Mouse (Mus musculus): ENCODE data around the gene Krt1. TPM values are rescaled to one million over a fixed set of nuclear protein-coding genes. Genes with fewer than 3 reads are reported as not detected.

Krt1 gene
- total and polyA plus RNA-seq, 2 experiments from 2014 or later = 9.2 to 20.9 TPM

DNA sequence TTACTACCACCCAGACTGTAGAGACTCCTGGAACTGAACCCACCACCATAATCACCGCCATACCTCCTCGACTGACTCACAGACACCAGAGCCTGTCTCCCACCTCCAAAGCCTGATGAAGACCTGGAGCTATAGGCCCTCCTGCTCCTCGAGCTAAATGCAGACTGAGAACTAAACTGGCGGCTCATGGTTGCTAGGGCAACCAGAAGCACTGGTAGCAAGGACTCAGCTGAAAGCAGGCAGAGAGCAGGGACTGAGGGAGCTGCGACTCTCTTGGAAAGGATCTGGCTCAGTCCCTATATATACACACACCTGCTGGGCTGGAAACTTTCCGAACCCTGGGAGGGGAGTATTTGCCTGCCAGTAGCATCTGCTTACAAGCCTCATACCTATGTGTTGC is 18.8 kb upstream of the Krt1 start, which contains the start of gene Krt77:
Gene Krt77, minus strand, starts transcription at position 275 of the 400 bp plus-strand sequence.
- no peak within 1 kb of the TSS for H3K4me3 ChIP-seq (ENCODE audit: low read depth, low read length)
- H3K27me3 ChIP-seq (ENCODE audit: insufficient read depth, low read length) = no peaks in the 10 kb centered on the region; the same call in 1 of the 2 replicates
- ATAC-seq (peak; percentile 94), DNase-seq (peak; percentile 80)
- peaks cover 9% of the 10 kb centered on the region; the same call in 1 of the 2 replicates for H3K4me1 ChIP-seq (ENCODE audit: insufficient read depth)
- no peaks in the 10 kb centered on the region for H3K36me3 ChIP-seq (ENCODE audit: insufficient read depth)
- no peak within 1 kb of the TSS for H3K9ac ChIP-seq
- H3K27ac ChIP-seq (ENCODE audit: low read depth, low read length) = peak within 1 kb of the TSS; percentile 62
- TF ChIP-seq CTCF (IDR thresholded peaks at IDR 0.05; ENCODE audit: low read depth) = no peak
- WGBS = 21% methylated on average over 6 of the region's 6 CpGs
- H3K9me3 ChIP-seq (ENCODE audit: low read length) = no peaks in the 10 kb centered on the region
- no peak within 1 kb of the TSS for H3K4me2 ChIP-seq (ENCODE audit: low read depth)

DNA sequence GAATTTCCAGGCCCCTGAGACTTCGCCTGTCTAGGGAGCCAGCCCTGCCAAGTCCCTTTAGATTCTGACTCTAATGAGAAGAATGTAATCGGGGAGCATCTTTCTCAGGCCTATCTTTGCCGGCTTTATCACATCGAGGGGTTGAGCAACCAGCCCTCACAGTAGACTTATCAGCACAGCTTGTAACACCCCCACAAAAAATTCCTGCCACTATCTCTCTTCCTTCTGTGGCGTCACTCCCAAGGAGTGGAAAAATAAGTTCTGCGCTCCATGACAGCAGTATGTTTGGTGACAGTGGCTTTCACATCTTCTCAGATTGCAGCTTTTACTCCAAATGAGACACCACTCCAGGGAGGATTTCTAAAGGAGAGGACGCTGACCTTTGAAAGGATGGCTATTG is 16.2 kb upstream of the Krt1 start:
- peak; percentile 42; the same call in 1 of the 2 replicates for ATAC-seq

DNA sequence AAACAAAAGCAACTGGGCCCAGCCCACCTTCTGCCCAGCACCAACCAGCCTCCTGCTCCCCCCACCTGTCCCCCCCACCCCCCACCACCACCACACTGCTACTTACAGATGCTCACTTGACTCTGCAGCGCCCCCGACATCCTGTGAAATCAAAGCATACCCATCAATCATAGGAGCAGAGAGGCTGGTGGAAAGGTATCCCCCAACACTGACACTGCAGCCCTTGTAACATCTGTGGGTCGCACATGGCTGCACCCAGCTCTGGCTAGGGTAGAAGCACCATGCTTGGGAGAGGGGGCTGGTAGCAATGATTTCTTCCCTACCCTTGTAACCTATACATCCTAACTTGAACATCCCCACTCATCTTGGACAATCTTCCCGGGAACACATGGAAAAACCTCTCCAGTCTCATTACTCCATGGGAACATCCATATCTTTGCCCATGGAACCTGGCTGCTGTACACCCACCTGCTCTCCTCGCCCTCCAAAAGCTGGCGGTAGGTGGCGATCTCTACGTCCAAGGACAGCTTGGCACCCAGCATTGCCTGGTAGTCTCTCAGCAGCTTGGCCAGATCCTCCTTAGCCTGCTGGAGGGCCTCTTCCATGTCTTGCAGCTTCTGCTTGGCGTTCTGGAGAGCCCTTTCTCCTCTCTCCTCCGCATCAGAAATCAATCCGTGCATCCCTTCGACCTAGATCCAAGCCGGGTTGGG is 10.0 kb upstream of the Krt1 start:
- TF ChIP-seq CTCF (IDR thresholded peaks at IDR 0.05; ENCODE audit: low read depth) = peak; percentile 15; the same call in 1 of the 2 replicates
- H3K9ac ChIP-seq = no peak overlapping the region
- peaks cover 23% of the 10 kb centered on the region for H3K27me3 ChIP-seq (ENCODE audit: insufficient read depth, low read length)
- H3K4me2 ChIP-seq (ENCODE audit: low read depth) = peak overlapping the region; percentile 75
- H3K4me1 ChIP-seq (ENCODE audit: insufficient read depth) = 0 out of 2 replicates have a peak, but pooled peaks cover 3% of the 10 kb centered on the region
- H3K27ac ChIP-seq (ENCODE audit: low read depth, low read length) = no peak overlapping the region
- no peaks in the 10 kb centered on the region for H3K9me3 ChIP-seq (ENCODE audit: low read length)
- no peak overlapping the region for H3K4me3 ChIP-seq (ENCODE audit: low read depth, low read length)
- H3K36me3 ChIP-seq (ENCODE audit: insufficient read depth) = no peaks in the 10 kb centered on the region
- DNase-seq (no peak), ATAC-seq (0 out of 2 replicates have a peak, but pooled peaks have one; percentile 27)
- WGBS = 60% methylated on average over 13 of the region's 13 CpGs

More for the DNA sequence above, 16.2 kb upstream of the Krt1 start:
- Histone ChIP-seq H3K36me3 (ENCODE audit: insufficient read depth) (no peaks in the 10 kb centered on the region), H3K27ac (ENCODE audit: low read depth, low read length) (no peak overlapping the region), H3K4me1 (ENCODE audit: insufficient read depth) (peaks cover 9% of the 10 kb centered on the region; the same call in 1 of the 2 replicates), H3K27me3 (ENCODE audit: insufficient read depth, low read length) (peaks cover 5% of the 10 kb centered on the region; the same call in 1 of the 2 replicates), H3K4me2 (ENCODE audit: low read depth) (no peak overlapping the region), H3K4me3 (ENCODE audit: low read depth, low read length) (no peak overlapping the region), H3K9ac (no peak overlapping the region), H3K9me3 (ENCODE audit: low read length) (no peaks in the 10 kb centered on the region)
- no peak for DNase-seq
- TF ChIP-seq CTCF (IDR thresholded peaks at IDR 0.05; ENCODE audit: low read depth) = no peak
- WGBS = 75% methylated on average over 7 of the region's 7 CpGs

DNA sequence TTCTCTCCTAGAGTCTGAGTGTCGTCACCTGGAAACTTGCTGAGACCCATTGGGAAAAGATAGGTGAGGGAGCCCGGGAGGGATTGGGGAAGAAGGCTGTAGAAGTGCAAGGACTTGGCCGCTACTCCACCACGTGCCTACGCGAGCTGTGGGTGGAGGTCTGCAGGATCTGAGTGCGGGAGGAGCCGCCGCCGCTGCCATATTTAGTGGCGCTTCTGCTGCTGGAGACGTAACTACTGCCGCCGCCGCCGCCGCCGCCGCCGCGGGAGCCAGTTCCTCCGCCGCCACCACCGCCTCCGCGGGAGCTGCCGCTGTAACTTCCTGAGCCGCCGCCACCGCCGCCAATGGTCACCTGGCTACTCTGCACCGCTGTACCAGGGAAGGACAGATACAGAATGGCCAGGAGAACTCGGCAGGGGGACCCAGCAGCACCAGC is 9.2 kb upstream of the Krt1 start:
- H3K27ac ChIP-seq (ENCODE audit: low read depth, low read length) = no peak overlapping the region
- peaks cover 23% of the 10 kb centered on the region for H3K27me3 ChIP-seq (ENCODE audit: insufficient read depth, low read length)
- 4% methylated on average over 30 of the region's 33 CpGs for WGBS
- no peaks in the 10 kb centered on the region for H3K36me3 ChIP-seq (ENCODE audit: insufficient read depth)
- TF ChIP-seq CTCF (IDR thresholded peaks at IDR 0.05; ENCODE audit: low read depth) = 0 out of 2 replicates have a peak, but pooled peaks have one; percentile 14
- H3K4me3 ChIP-seq (ENCODE audit: low read depth, low read length) = peak overlapping the region; percentile 45
- H3K4me2 ChIP-seq (ENCODE audit: low read depth) = peak overlapping the region; percentile 75
- ATAC-seq = peak; percentile 70
- H3K4me1 ChIP-seq (ENCODE audit: insufficient read depth) = 0 out of 2 replicates have a peak, but pooled peaks cover 3% of the 10 kb centered on the region
- peak; percentile 56 for DNase-seq
- peak overlapping the region; percentile 53 for H3K9ac ChIP-seq
- no peaks in the 10 kb centered on the region for H3K9me3 ChIP-seq (ENCODE audit: low read length)

DNA sequence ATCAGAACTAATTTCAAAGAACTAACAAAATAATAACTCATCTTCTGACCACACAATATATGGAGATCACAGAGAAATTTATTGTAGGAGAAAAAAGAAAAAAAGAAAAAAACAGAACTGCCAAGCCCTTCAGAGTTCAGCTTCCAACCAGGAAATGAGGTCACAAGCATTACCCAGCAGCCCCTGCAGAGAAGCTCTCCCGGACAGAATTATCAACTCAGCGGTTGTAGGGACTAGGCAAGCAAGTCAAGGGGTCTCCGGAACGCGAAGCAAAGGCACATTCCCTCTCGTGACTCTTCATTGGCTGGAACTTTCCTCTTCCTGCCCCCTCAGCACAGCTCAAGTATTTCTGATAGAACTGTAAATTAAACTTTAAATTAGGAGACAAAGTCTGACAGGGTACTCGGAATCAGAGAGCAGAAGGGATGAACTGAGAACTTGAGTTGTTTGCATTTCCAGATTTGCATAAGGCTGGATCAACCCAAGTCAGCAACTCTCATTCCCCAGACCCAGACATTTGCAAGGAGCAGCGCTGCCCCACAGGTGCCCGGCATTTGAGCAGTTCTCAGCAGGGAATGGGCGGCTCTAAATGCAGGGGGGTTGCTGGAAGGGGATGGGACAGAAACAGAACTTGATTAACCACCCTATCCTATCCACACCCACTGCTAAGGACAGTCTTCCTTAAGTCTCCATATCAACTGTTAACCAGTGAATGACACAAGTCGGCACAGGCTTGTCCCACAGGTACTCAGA is 8.3 kb upstream of the Krt1 start:
- no peak for TF ChIP-seq CTCF (IDR thresholded peaks at IDR 0.05; ENCODE audit: low read depth)
- no peak overlapping the region for H3K27ac ChIP-seq (ENCODE audit: low read depth, low read length)
- DNase-seq (no peak), ATAC-seq (no peak)
- no peak overlapping the region for H3K9ac ChIP-seq
- 0 out of 2 replicates have a peak, but pooled peaks cover 3% of the 10 kb centered on the region for H3K4me1 ChIP-seq (ENCODE audit: insufficient read depth)
- peaks cover 23% of the 10 kb centered on the region for H3K27me3 ChIP-seq (ENCODE audit: insufficient read depth, low read length)
- WGBS = 10% methylated on average over 11 of the region's 11 CpGs
- no peak overlapping the region for H3K4me3 ChIP-seq (ENCODE audit: low read depth, low read length)
- peak overlapping the region; percentile 75; the same call in 1 of the 2 replicates for H3K4me2 ChIP-seq (ENCODE audit: low read depth)
- no peaks in the 10 kb centered on the region for H3K36me3 ChIP-seq (ENCODE audit: insufficient read depth)
- H3K9me3 ChIP-seq (ENCODE audit: low read length) = no peaks in the 10 kb centered on the region

DNA sequence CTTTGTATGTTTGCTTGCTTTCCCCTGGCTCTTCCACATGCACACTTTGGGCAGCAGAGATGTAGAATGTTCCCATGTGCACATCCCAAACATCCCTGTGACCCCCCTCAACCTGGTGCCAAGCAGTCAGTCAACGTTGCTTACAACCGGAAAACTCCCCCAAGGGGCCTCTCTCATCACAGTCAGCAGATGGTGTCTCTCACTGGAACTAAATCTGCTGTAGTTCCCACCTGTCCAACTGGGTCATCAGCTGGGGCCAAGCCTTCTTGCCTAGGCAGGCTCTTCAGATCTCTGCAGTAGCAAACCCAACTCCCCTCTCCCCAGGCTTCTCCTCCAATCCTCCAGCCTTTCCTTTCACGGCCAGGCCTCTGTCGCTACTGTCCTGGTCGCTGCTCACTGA is 6.1 kb upstream of the Krt1 start:
- 63% methylated on average over 5 of the region's 5 CpGs for WGBS
- no peaks in the 10 kb centered on the region for H3K9me3 ChIP-seq (ENCODE audit: low read length)
- no peak for TF ChIP-seq CTCF (IDR thresholded peaks at IDR 0.05; ENCODE audit: low read depth)
- DNase-seq (no peak), ATAC-seq (no peak)
- H3K27me3 ChIP-seq (ENCODE audit: insufficient read depth, low read length) = peaks cover 18% of the 10 kb centered on the region
- H3K4me2 ChIP-seq (ENCODE audit: low read depth) = no peak overlapping the region
- H3K9ac ChIP-seq = no peak overlapping the region
- no peak overlapping the region for H3K27ac ChIP-seq (ENCODE audit: low read depth, low read length)
- no peak overlapping the region for H3K4me3 ChIP-seq (ENCODE audit: low read depth, low read length)
- H3K4me1 ChIP-seq (ENCODE audit: insufficient read depth) = 0 out of 2 replicates have a peak, but pooled peaks cover 3% of the 10 kb centered on the region
- H3K36me3 ChIP-seq (ENCODE audit: insufficient read depth) = no peaks in the 10 kb centered on the region

Measured in forebrain, postnatal 0 days (tissue).